Mouse (Mus musculus) embryonic fibroblast, embryonic 13.5 days (primary cell): Measurements from ENCODE around the gene Cacnb2.

ENCODE experiments used
- CTCF ChIP-seq: IDR thresholded peaks from 2 replicates; pipeline ENCODE4 v1.5.1; 2011; ENCODE audit warnings: mild to moderate bottlenecking, control low read depth, low read length, moderate library complexity, borderline replicate concordance; ENCODE audit not compliant: insufficient read depth
- POLR2A ChIP-seq: IDR thresholded peaks from 2 replicates; pipeline ENCODE4 v1.6.1; 2011; ENCODE audit warnings: low read depth, mild to moderate bottlenecking, control low read depth, low read length, moderate library complexity

GRCm38 (mm10) chr2:14858301-14858700 lies 255.4 kb downstream of the Cacnb2 start:
- TF ChIP-seq CTCF (no peak), POLR2A (no peak)
